26 mouse cellular contexts compared by ENCODE assay signal in genomic region chr19:33158234-33158633, GRCm38 (mm10).
"Had no signal": no experiment of that assay in that cellular context is flagged by ENCODE, and none has a peak within 500 bp of the region (broad histone marks: within the 10 kb centered on the region; RNA-seq: fewer than 3 reads in every experiment).

No protein-coding gene starts in this region.

- H3K4me2 ChIP-seq: heart, embryonic 11.5 days; heart, embryonic 13.5 days; heart, embryonic 15.5 days; hindbrain, embryonic 12.5 days; hindbrain, embryonic 14.5 days; intestine, embryonic 15.5 days; limb, embryonic 12.5 days; liver, embryonic 11.5 days had no signal

- H3K9me3 ChIP-seq: heart, embryonic 13.5 days; heart, embryonic 15.5 days; hindbrain, embryonic 10.5 days; hindbrain, embryonic 12.5 days; intestine, embryonic 15.5 days; limb, embryonic 10.5 days; limb, embryonic 12.5 days had no signal

- H3K27me3 ChIP-seq: heart, embryonic 13.5 days; heart, embryonic 15.5 days; hindbrain, embryonic 12.5 days; intestine, embryonic 15.5 days; limb, embryonic 12.5 days had no signal

- H3K27ac ChIP-seq: gastrocnemius, adult 2 months; heart, adult 2 months; heart, embryonic 13.5 days; heart, embryonic 15.5 days; hindbrain, embryonic 10.5 days; hindbrain, embryonic 12.5 days; hindbrain, embryonic 14.5 days; intestine, embryonic 15.5 days; left cerebral cortex, adult 2 months; limb, embryonic 10.5 days; limb, embryonic 12.5 days had no signal

- H3K9ac ChIP-seq: heart, embryonic 13.5 days; heart, embryonic 15.5 days; hindbrain, embryonic 12.5 days; hindbrain, embryonic 14.5 days; intestine, embryonic 15.5 days; limb, embryonic 12.5 days had no signal

- H3K36me3 ChIP-seq: heart, embryonic 13.5 days; heart, embryonic 15.5 days; hindbrain, embryonic 10.5 days; hindbrain, embryonic 12.5 days; intestine, embryonic 15.5 days; limb, embryonic 10.5 days; limb, embryonic 12.5 days had no signal

- H3K4me1 ChIP-seq: heart, embryonic 13.5 days; heart, embryonic 15.5 days; hindbrain, embryonic 10.5 days; hindbrain, embryonic 12.5 days; intestine, embryonic 15.5 days; limb, embryonic 10.5 days; limb, embryonic 12.5 days had no signal

- H3K4me3 ChIP-seq: gastrocnemius, adult 2 months; heart, adult 2 months; heart, embryonic 13.5 days; heart, embryonic 15.5 days; hindbrain, embryonic 10.5 days; hindbrain, embryonic 12.5 days; intestine, embryonic 15.5 days; left cerebral cortex, adult 2 months; limb, embryonic 10.5 days; limb, embryonic 12.5 days had no signal

- DNase-seq: gastrocnemius, adult 2 months; gastrocnemius, postnatal 10 days; gastrocnemius, postnatal 25 days; heart, adult 11 months; heart, adult 2 months; heart, postnatal 14 days; heart, postnatal 36 days; kidney, adult 18-20 months; kidney, adult 8-10 months; kidney, postnatal 14 days; kidney, postnatal 36 days; liver had no signal

- ATAC-seq: hindbrain, embryonic 16.5 days; inflammation-experienced regulatory T-cells, adult 6 months; intestine, embryonic 15.5 days; intestine, postnatal 0 days had no signal
